Mouse (Mus musculus) stomach, postnatal 0 days (tissue): Measurements from ENCODE around the gene Nrbp1. TPM values are rescaled to one million over a fixed set of nuclear protein-coding genes. Genes with fewer than 3 reads are reported as not detected.

Experiments used
- ATAC-seq: fragments of 200-750 bp; cut with Nextera tagmentation; 2 replicates; pipeline ENCODE4 v1.8.0; 2017; ENCODE audit not compliant: low FRiP score, low TSS enrichment
- DNase-seq: peaks from one replicate; pipeline ENCODE4 v3.0.0-alpha.2; 2016; ENCODE audit warnings: low spot score
- H3K27ac ChIP-seq: fragments of 300-500 bp; sonication (generic); replicated peaks from 2 replicates; pipeline ENCODE4 v1.5.1; 2014; ENCODE audit warnings: mild to moderate bottlenecking, control low read depth
- H3K27me3 ChIP-seq: fragments of 300-500 bp; sonication (generic); 2 replicates; pipeline ENCODE4 v1.6.1; 2014; ENCODE audit warnings: low read length; ENCODE audit not compliant: control insufficient read depth, insufficient read depth
- H3K36me3 ChIP-seq: fragments of 300-500 bp; sonication (generic); 2 replicates; pipeline ENCODE4 v1.6.1; 2014; ENCODE audit warnings: low read length, mixed read lengths; ENCODE audit not compliant: control insufficient read depth, insufficient read depth
- H3K4me1 ChIP-seq: fragments of 300-500 bp; sonication (generic); replicated peaks from 2 replicates; pipeline ENCODE4 v1.6.1; 2014; ENCODE audit warnings: antibody characterized with exemption; ENCODE audit not compliant: control insufficient read depth, insufficient read depth
- H3K4me2 ChIP-seq: fragments of 300-500 bp; sonication (generic); replicated peaks from 2 replicates; pipeline ENCODE4 v1.6.1; 2014; ENCODE audit warnings: low read depth, mild to moderate bottlenecking, control low read depth, moderate library complexity
- H3K4me3 ChIP-seq: fragments of 300-500 bp; sonication (generic); 2 replicates; pipeline ENCODE4 v1.5.1; 2014; ENCODE audit warnings: low read depth, low read length, control low read depth
- H3K9ac ChIP-seq: fragments of 300-500 bp; sonication (generic); 2 replicates; pipeline ENCODE4 v1.6.1; 2014; ENCODE audit warnings: mild to moderate bottlenecking, low read length, control low read depth, mixed read lengths
- H3K9me3 ChIP-seq: fragments of 300-500 bp; sonication (generic); 2 replicates; pipeline ENCODE4 v1.6.1; 2016; ENCODE audit warnings: low read length; ENCODE audit not compliant: control insufficient read depth
- CTCF ChIP-seq: IDR thresholded peaks from 2 replicates; pipeline ENCODE4 v1.5.1; 2016; ENCODE audit warnings: antibody characterized with exemption, low read depth, mild to moderate bottlenecking, moderate library complexity
- EP300 ChIP-seq: optimal IDR thresholded peaks from 2 replicates; pipeline ENCODE3; 2016; ENCODE audit warnings: antibody characterized with exemption
- WGBS: fragments of 180-500 bp; shearing (Covaris S2); extraction: QIAGEN DNeasy Blood & Tissue Kit; methylation state at CpG from one replicate; pipeline ENCODE4 v1.1.7; 2014; 5-methylcytosine and 5-hydroxymethylcytosine counted together
- polyA plus RNA-seq: library from polyadenylated mRNA; unstranded; fragments of >200 nt; fragmentation: Nextera tagmentation; extraction: Ambion mirVana; gene quantifications from 2 replicates; pipeline ENCODE4 v1.2.1, GENCODE M21; 2015

Nrbp1 gene
- polyA plus RNA-seq, 1 experiment from 2014 or later, result 95.3 TPM

DNA sequence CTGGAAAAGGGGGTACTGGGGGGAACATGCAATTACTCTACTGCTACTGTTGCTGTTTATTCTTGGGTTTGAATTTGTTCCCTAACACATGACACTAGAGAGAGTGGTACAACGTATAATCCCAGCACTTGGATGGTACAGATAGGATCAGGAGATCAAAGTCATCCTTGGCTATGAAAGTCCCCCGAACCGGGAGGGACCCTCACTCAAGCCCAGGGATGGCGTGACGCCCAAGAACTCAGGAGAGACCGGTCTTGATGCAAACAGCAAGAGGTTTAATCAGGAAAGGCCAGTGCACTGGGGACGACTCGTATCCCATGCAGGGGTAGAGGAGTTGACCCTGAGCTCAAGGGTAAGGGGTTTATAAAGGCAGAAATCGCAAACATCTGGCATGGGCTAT, 18.0 kb upstream of the Nrbp1 start:
- Histone ChIP-seq H3K4me1 (0 out of 2 replicates have a peak, but pooled peaks cover 2% of the 10 kb centered on the region), H3K9ac (no peak overlapping the region), H3K36me3 (no peaks in the 10 kb centered on the region), H3K27me3 (no peaks in the 10 kb centered on the region), H3K4me2 (no peak overlapping the region), H3K4me3 (no peak overlapping the region), H3K9me3 (no peaks in the 10 kb centered on the region), H3K27ac (no peak overlapping the region)
- 93% methylated on average over 9 of the region's 9 CpGs for WGBS
- DNase-seq (no peak), ATAC-seq (no peak)
- TF ChIP-seq CTCF, result no peak
- TF ChIP-seq EP300, result no peak

DNA sequence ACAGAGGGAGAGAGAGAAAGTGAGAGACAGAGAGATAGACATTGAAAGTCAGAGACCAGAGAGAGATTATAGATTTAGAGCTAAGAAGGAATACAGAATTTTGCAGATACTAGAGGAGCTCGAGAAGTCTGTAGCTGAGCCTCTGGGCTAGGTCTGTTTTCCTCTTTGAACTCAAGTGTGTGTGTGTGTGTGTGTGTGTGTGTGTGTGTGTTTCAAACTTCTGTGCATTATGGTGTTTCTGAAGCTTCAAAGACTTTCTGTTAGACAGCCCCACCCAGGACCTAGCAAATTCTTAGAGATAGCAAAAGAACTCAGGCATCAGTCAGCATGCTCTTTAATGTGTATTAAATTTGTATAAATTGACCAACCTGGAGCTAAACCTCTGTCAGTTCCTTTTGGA, 14.0 kb upstream of the Nrbp1 start:
- ATAC-seq (no peak), DNase-seq (no peak)
- 70% methylated on average over 1 of the region's 1 CpGs for WGBS
- no peaks in the 10 kb centered on the region for H3K27me3 ChIP-seq
- no peak overlapping the region for H3K4me3 ChIP-seq
- no peaks in the 10 kb centered on the region for H3K4me1 ChIP-seq
- H3K27ac ChIP-seq, result no peak overlapping the region
- H3K36me3 ChIP-seq, result no peaks in the 10 kb centered on the region
- TF ChIP-seq EP300, result no peak
- no peak for TF ChIP-seq CTCF
- no peak overlapping the region for H3K9ac ChIP-seq
- no peaks in the 10 kb centered on the region for H3K9me3 ChIP-seq
- H3K4me2 ChIP-seq, result no peak overlapping the region

DNA sequence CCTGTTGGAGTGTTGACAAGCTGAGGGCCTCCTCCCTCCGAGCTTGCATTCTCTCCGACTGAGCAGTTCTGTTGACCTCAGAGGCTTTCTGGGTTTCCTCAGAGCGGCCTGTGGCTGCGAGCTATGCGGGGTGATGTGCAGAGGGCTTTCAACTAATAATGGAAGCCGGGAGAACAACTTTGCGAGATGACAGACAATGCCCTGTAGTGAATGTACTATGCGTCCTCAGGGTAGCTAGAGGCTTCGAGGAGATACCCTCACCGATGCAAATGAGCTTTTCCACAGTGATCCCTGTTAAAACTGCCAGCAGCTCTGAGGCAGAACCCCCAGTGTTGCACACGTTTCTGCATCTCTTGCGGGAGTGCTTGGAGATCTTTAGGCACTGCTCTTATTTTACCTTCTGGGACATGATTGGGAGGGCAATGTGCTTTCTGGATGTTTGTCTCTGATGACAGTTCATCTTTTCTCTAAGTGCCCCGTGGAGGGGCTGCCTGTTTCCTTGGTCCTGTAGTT, 914 bp downstream of the Nrbp1 start:
- H3K4me1 ChIP-seq, result 0 out of 2 replicates have a peak, but pooled peaks cover 2% of the 10 kb centered on the region
- peaks cover 21% of the 10 kb centered on the region for H3K36me3 ChIP-seq
- H3K27ac ChIP-seq, result peak overlapping the region; percentile 99
- under 1% methylated on average over 13 of the region's 13 CpGs for WGBS
- no peaks in the 10 kb centered on the region for H3K27me3 ChIP-seq
- TF ChIP-seq CTCF (no peak), EP300 (no peak)
- peak overlapping the region; percentile 99 for H3K9ac ChIP-seq
- H3K9me3 ChIP-seq, result no peaks in the 10 kb centered on the region
- ATAC-seq (no peak), DNase-seq (no peak)
- H3K4me3 ChIP-seq, result peak overlapping the region; percentile 96
- H3K4me2 ChIP-seq, result peak overlapping the region; percentile 66

DNA sequence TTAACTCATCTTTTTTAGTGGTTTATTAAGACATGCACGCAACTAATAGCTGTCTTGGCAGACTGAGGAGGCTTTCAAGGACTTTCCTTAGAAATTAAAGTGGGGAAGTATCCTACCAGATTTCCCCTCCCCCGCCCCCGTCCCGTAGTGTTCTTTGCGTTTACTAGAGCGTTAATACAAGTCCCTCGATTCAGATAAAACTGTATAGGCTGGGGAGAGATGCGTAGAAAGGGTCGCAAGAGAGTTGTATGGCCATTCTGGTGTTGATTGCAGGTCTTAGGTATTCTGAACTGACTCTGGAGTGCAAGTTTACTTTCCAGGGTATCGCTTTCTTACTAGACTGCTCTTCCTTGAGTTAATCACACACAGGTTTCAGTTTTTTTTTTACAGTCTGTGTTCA, 1.5 kb downstream of the Nrbp1 start:
- ATAC-seq (no peak), DNase-seq (no peak)
- peak overlapping the region; percentile 66 for H3K4me2 ChIP-seq
- peak overlapping the region; percentile 99 for H3K9ac ChIP-seq
- WGBS, result 19% methylated on average over 10 of the region's 10 CpGs
- H3K27ac ChIP-seq, result no peak overlapping the region
- H3K4me1 ChIP-seq, result 0 out of 2 replicates have a peak, but pooled peaks cover 2% of the 10 kb centered on the region
- no peaks in the 10 kb centered on the region for H3K27me3 ChIP-seq
- peaks cover 22% of the 10 kb centered on the region for H3K36me3 ChIP-seq
- peak overlapping the region; percentile 96 for H3K4me3 ChIP-seq
- no peaks in the 10 kb centered on the region for H3K9me3 ChIP-seq
- TF ChIP-seq EP300 (no peak), CTCF (no peak)

DNA sequence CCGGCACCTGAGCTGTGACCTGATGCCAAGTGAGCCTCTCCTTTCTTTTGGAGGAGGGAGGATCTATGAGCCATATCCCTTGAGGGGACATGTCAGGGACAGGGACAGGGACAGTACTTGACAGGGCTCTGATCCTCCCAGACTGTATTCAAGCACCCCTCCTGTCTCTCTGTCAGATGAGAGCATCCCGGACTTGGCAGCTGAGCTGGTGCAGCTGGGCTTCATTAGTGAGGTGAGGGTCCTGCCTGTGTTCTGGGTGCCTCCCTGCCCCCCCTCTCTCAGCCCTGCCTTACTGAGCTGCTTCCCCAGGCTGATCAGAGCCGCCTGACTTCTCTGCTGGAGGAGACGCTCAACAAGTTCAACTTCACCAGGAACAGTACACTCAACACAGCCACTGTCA, 10.1 kb downstream of the Nrbp1 start:
- Histone ChIP-seq H3K4me2 (no peak overlapping the region), H3K27ac (no peak overlapping the region), H3K27me3 (no peaks in the 10 kb centered on the region), H3K9me3 (no peaks in the 10 kb centered on the region), H3K4me1 (no peaks in the 10 kb centered on the region), H3K36me3 (peaks cover 38% of the 10 kb centered on the region), H3K4me3 (no peak overlapping the region), H3K9ac (no peak overlapping the region)
- WGBS, result 60% methylated on average over 4 of the region's 4 CpGs
- DNase-seq (no peak), ATAC-seq (no peak)
- TF ChIP-seq EP300 (no peak), CTCF (no peak)

DNA sequence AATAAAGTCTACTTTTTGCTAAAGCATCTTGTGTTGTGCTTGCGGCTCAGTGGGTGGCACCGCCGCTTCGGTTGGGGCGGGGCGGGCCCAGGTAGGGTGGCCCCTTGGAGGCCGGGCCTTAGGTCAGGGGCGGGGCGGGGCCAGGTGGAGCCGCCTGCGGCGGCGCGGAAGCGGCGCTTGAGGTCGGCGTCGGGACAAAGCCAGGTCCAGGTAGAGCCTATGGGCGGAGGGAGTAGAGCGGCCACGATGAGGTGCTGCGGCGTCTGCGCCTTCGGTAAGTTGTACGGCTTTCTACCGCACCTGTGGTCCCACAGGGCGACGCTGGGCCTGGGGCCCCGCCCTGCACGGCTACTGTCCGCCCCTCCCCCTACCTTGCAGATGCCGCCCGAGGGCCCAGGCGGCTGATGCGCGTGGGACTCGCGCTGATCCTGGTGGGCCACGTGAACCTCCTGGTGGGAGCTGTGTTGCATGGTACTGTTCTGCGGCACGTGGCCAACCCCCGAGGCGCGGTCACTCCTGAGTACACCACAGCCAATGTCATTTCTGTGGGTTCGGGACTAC, 11.0 kb downstream of the Nrbp1 start, which contains the start of gene Krtcap3:
Gene Krtcap3 (plus strand): TSS at position 151 of the 561 bp plus-strand sequence.
- ATAC-seq (peak; percentile 94), DNase-seq (peak; percentile 93)
- H3K36me3 ChIP-seq, result peaks cover 32% of the 10 kb centered on the region
- H3K4me3 ChIP-seq, result peak within 1 kb of the TSS; percentile 41
- TF ChIP-seq EP300 (peak; percentile 18), CTCF (peak; percentile 20)
- no peaks in the 10 kb centered on the region for H3K27me3 ChIP-seq
- H3K4me1 ChIP-seq, result no peaks in the 10 kb centered on the region
- peak within 1 kb of the TSS; percentile 84 for H3K27ac ChIP-seq
- peak within 1 kb of the TSS; percentile 48 for H3K9ac ChIP-seq
- no peaks in the 10 kb centered on the region for H3K9me3 ChIP-seq
- 21% methylated on average over 38 of the region's 47 CpGs for WGBS
- H3K4me2 ChIP-seq, result peak within 1 kb of the TSS; percentile 54
